In the genomic region with DNA sequence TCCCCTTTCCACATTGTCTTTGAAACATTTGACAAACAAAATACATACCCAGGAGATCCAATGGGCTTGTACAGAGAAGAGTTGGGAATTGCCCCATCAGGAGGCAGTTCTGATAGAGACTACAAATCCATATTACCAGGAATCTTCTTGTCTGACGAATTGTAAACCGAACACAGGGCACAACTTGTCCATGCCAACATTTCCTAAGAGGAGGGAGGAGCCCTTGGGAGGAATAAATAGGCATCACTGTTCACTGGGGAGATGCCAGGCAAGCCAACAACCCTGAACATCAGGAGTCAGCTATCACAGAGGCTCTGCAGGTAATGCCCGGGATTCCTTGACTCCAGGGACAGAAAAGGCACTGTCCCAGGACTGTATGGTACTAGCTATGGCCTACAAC, we compare ENCODE assay signal across 41 mouse cellular contexts. TPM values are rescaled to one million over a fixed set of nuclear protein-coding genes. Genes with fewer than 3 reads are reported as not detected.
"Had no signal": no experiment of that assay in that cellular context is flagged by ENCODE, and none has a peak within 500 bp of the region (broad histone marks: within the 10 kb centered on the region; RNA-seq: fewer than 3 reads in every experiment).

Gene Serpina3k, plus strand, starts transcription at position 261 of the 400 bp plus-strand sequence.
Gene Serpina3m, plus strand, starts transcription at position 261 of the 400 bp plus-strand sequence.

RNA-seq across cellular contexts. Expression of gene Serpina3k, which starts in this region (rescaled TPM):
- total RNA-seq: heart, postnatal 10 days; heart, postnatal 14 days; heart, postnatal 25 days; heart, postnatal 36 days; hematopoietic stem cell, adult 5-6 weeks; hindbrain, postnatal 0 days; layer of hippocampus, adult 18-20 months; layer of hippocampus, adult 2 months; layer of hippocampus, adult 8-10 months; layer of hippocampus, postnatal 10 days; layer of hippocampus, postnatal 14 days; layer of hippocampus, postnatal 25 days; layer of hippocampus, postnatal 36 days; left cerebral cortex, adult 18-20 months; left cerebral cortex, adult 2 months had no signal
- polyA plus RNA-seq: heart, embryonic 11.5 days; heart, embryonic 12.5 days; heart, embryonic 13.5 days; heart, embryonic 14.5 days; heart, embryonic 15.5 days; heart, embryonic 16.5 days; hindbrain, embryonic 10.5 days; hindbrain, embryonic 11.5 days; hindbrain, embryonic 12.5 days; hindbrain, embryonic 13.5 days; hindbrain, embryonic 14.5 days; hindbrain, embryonic 15.5 days; hindbrain, embryonic 16.5 days; hindbrain, postnatal 0 days; inflammation-experienced regulatory T-cells, adult 6 months; intestine, embryonic 14.5 days; intestine, embryonic 15.5 days; intestine, embryonic 16.5 days; intestine, postnatal 0 days; kidney, adult 2 months; kidney, embryonic 14.5 days; kidney, embryonic 15.5 days; kidney, embryonic 16.5 days; kidney, postnatal 0 days; large intestine, adult 2 months had no signal

RNA-seq across cellular contexts. Expression of gene Serpina3m, which starts in this region (rescaled TPM):
- total RNA-seq: heart, postnatal 10 days; heart, postnatal 14 days; heart, postnatal 25 days; heart, postnatal 36 days; heart, postnatal 4 days; hematopoietic stem cell, adult 5-6 weeks; hindbrain, postnatal 0 days; layer of hippocampus, postnatal 10 days; left cerebral cortex, adult 2 months had no signal
- polyA plus RNA-seq: heart, embryonic 11.5 days; heart, embryonic 12.5 days; heart, embryonic 13.5 days; heart, embryonic 14.5 days; heart, embryonic 15.5 days; heart, embryonic 16.5 days; heart, postnatal 0 days; hindbrain, embryonic 10.5 days; hindbrain, embryonic 11.5 days; hindbrain, embryonic 12.5 days; hindbrain, embryonic 13.5 days; hindbrain, embryonic 14.5 days; hindbrain, embryonic 15.5 days; hindbrain, embryonic 16.5 days; hindbrain, postnatal 0 days; inflammation-experienced regulatory T-cells, adult 6 months; intestine, embryonic 14.5 days; intestine, embryonic 15.5 days; intestine, embryonic 16.5 days; intestine, postnatal 0 days; kidney, adult 2 months; kidney, embryonic 14.5 days; kidney, embryonic 15.5 days; kidney, embryonic 16.5 days; kidney, postnatal 0 days had no signal
